Mouse (Mus musculus) liver, postnatal 0 days (tissue): ENCODE results near the gene Slc16a10.

Experiments
- CTCF ChIP-seq: sonication (generic); IDR thresholded peaks from 2 replicates; pipeline ENCODE4 v1.5.1; 2016; ENCODE audit warnings: antibody characterized with exemption, low read depth
- EP300 ChIP-seq: IDR thresholded peaks from 2 replicates; pipeline ENCODE4 v1.6.1; 2016; ENCODE audit warnings: antibody characterized with exemption, low read depth, mild to moderate bottlenecking

DNA sequence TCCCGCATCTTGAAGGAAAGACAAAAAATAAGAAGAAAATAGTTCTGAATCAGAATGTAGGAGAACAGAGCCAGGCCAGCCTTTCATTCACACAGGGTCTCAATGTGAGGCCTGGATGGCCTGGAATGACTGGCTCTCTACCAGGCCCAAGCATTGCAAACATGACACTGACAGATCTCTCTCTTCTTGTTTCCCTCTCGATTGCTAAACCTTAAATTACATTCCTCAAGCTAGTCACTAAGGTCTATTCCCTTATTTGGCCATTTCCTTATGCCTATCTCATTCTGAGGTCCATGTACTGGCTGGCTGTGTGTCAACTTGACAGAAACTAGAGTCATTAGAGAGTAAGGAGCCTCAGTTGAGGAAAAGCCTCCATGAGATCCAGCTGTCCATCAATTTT, 38.0 kb upstream of the Slc16a10 start:
- TF ChIP-seq CTCF (no peak), EP300 (no peak)
